Mouse (Mus musculus) ES-E14 (cell line): ENCODE measurements around the gene 1700001P01Rik.
A peak's percentile ranks its signal among the peaks of the same experiment; 100 is the strongest.

Experiments
- CHD2 ChIP-seq: IDR thresholded peaks from 2 replicates; pipeline ENCODE4 v1.6.1; 2014; ENCODE audit warnings: mild to moderate bottlenecking, low read depth, low read length, inconsistent platforms
- HCFC1 ChIP-seq: IDR thresholded peaks from 2 replicates; pipeline ENCODE4 v1.6.1; 2012; ENCODE audit warnings: low read length, inconsistent platforms, borderline replicate concordance; ENCODE audit not compliant: insufficient read depth
- MAFK ChIP-seq: IDR thresholded peaks from 2 replicates; pipeline ENCODE4 v1.6.1; 2014; ENCODE audit warnings: mild to moderate bottlenecking, low read depth, low read length, inconsistent platforms; ENCODE audit not compliant: insufficient read depth
- ZC3H11A ChIP-seq: IDR thresholded peaks from 2 replicates; pipeline ENCODE4 v1.6.1; 2012; ENCODE audit warnings: low read depth, mild to moderate bottlenecking, inconsistent platforms, low read length, borderline replicate concordance
- ZNF384 ChIP-seq: IDR thresholded peaks from 2 replicates; pipeline ENCODE4 v1.6.1; 2012; ENCODE audit warnings: low read depth, low read length, inconsistent platforms

- peak; percentile 98 for TF ChIP-seq ZNF384
- 0 out of 2 replicates have a peak, but pooled peaks have one; percentile 17 for TF ChIP-seq CHD2
- no peak for TF ChIP-seq HCFC1
- no peak for TF ChIP-seq MAFK
- no peak for TF ChIP-seq ZC3H11A
Observed at GRCm38 (mm10) chr11:97808093-97808492, 32.4 kb upstream of the 1700001P01Rik start.
